Mouse (Mus musculus) megakaryocyte progenitor cell, adult 5-6 weeks (primary cell): ENCODE results near the gene Olfr102. TPM values are rescaled to one million over a fixed set of nuclear protein-coding genes. Genes with fewer than 3 reads are reported as not detected.

Source experiments
- ATAC-seq: replicated peaks from 2 replicates; pipeline ENCODE4 v1.8.0; 2016; ENCODE audit warnings: mild to moderate bottlenecking, moderate TSS enrichment, inconsistent platforms; ENCODE audit not compliant: poor library complexity
- total RNA-seq, 2 experiments: library from RNA; stranded (forward) in 1 of 2; stranded (reverse) in 1 of 2; fragments of 157-497, 149-512 nt in 1 of 2; fragments of 200-1000 nt in 1 of 2; gene quantifications; 2 replicates each; pipeline versions ENCODE4 v1.2.3 to v1.2.4; 2015 to 2017

Gene Olfr102
- total RNA-seq (2015) (not detected in 2 replicates), total RNA-seq (2017) (not detected in 2 replicates)

- ATAC-seq = no peak
These were observed at the start of gene Olfr102 for GRCm38 (mm10) chr17:37316954-37317353. Olfr102 (minus strand) TSS chr17:37317054.

DNA sequence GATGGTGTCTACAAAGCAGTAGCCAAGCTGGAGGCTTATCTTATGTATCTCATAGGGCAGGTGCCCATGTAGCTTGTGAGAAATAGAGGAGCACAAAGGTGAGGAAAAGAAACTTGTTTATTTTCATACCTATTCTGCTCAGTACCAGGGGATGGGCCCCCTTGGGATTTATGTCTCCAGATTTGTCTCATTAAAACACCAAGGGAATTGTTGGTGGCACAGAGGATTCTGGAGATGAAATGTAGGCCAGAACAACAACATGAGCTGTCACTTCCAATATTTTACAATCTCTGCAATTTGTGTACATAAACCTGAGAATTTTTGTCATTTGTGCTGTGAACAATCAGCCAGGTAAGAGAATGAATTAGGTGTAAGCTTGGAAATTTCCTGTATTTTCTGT is 42.4 kb upstream of the Olfr102 start, which contains the start of gene Olfr104-ps:
Olfr104-ps (plus strand) TSS at position 301 of the 400 bp plus-strand sequence.
- ATAC-seq = no peak

DNA sequence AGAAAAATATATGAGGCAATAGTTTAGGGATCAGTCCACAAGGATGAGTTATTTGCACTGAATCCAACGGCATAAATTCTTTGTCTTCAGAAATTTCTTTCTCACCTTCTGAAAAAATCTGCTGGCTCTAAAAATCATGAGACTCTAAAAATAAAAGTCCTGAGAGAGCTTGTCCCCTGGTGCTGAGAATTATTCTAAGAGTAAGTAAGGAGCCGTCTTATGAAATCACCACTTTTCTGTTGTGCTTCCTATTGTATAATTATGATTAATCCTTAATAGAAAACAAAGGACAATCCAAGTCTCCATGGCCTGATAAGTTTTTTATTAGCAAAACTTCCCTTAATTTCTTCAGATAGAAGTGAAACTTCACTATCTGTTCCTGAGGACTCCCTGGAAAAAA is 22.7 kb upstream of the Olfr102 start, which contains the start of gene Olfr103:
Olfr103 (minus strand) TSS at position 101 of the 400 bp plus-strand sequence.
- no peak for ATAC-seq

DNA sequence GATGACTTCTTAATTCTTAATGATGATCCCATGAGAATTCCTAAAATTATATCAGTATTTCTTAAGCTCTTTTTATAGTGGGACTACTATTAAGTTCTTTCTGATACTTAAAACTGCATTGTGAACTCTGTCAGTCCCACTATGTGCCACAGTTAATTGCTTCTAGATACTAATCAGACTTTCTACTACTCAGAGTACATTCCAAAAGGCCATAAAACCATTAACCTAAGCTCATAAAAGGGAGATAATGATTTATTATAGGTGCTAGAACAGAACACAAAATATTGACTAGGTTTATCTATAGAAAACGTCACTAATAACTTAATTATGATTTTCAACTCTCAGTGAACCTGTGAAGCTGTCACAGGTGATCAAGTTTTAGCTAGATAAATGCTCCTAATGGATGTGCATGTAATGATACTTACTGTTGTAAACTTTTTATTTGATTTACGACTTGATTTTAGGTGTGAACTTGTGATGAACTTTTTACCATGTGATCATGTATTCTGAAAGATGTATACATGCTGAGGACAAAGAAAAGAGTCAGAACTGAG is 6.6 kb downstream of the Olfr102 start:
- no peak for ATAC-seq

- ATAC-seq = no peak
These were observed 8.4 kb downstream of the Olfr102 start for GRCm38 (mm10) chr17:37308483-37308882.

GRCm38 (mm10) chr17:37304213-37304612 is 12.6 kb downstream of the Olfr102 start, which contains the start of gene Olfr101:
Olfr101 (minus strand) TSS chr17:37304313.
- no peak for ATAC-seq

- ATAC-seq = no peak
These were observed 33.5 kb downstream of the Olfr102 start, which contains the start of gene Olfr99 for GRCm38 (mm10) chr17:37283360-37283759. Olfr99 (minus strand) TSS chr17:37283460.

DNA sequence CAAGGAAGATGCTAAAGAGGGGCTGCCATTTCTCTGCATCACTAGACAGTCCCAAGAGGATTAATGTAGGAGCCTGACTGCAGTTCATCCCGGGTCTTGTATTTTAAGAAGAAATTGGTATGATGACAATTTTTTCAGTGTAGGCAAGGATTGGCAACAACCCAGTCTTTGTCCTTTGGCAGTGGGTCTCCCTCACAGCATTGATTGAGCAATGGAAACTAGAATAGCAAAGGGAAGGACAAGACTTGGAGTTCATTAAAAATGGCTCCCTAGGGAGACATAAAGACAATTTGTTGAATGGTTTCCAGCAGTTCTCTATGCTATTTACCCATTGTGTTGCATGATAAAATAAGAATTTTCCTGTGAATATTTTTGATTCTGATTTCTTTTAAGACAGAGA is 36.5 kb downstream of the Olfr102 start:
- no peak for ATAC-seq

GRCm38 (mm10) chr17:37276573-37276972 is 40.3 kb downstream of the Olfr102 start:
- no peak for ATAC-seq

GRCm38 (mm10) chr17:37275626-37276248 is 41.1 kb downstream of the Olfr102 start:
- ATAC-seq = no peak

GRCm38 (mm10) chr17:37270702-37271092 is 46.2 kb downstream of the Olfr102 start:
- peak; percentile 85 for ATAC-seq

DNA sequence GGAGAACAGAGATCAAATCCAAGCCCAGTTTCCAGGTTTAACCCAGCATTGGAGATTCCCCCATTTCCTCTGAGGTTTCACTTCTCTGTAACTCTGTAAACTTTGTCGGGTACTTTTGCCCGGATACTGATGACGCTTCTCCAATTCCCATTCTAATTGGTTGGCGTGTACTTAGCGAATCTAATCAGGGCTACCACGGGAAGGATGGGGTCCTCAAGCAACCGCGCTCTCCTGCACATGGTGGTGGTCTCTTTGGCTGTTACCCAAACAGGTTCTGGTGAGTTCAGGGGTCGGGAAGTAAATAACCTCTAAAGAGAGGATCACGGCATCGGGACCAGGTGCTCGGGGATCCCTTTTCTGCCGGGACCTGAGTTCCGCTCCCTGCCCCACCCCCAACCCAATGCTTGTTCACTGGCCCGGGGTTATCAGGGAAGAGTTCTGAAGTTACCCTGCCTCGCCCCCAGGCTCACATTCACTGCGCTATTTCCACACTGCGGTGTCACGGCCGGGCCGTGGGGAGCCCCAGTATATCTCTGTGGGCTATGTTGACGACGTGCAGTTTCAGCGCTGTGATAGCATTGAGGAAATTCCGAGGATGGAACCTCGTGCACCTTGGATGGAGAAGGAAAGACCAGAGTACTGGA is 46.7 kb downstream of the Olfr102 start, which contains the start of gene H2-M3:
H2-M3 (plus strand) TSS at position 163 of the 644 bp plus-strand sequence.
- peak; percentile 88 for ATAC-seq

- no peak for ATAC-seq
These were observed 53.2 kb downstream of the Olfr102 start, which contains the start of gene Olfr98 for GRCm38 (mm10) chr17:37263626-37264025. Olfr98 (minus strand) TSS chr17:37263749.

Other genes starting within 250 kb of the Olfr102 start
- gene Olfr90, start 228.6 kb downstream of the Olfr102 start, total RNA-seq (2015) = not detected in 2 replicates
- not detected in 2 replicates for gene Olfr90, start 228.6 kb downstream of the Olfr102 start, total RNA-seq (2017)
- not detected in 2 replicates for gene Olfr91, start 218.8 kb downstream of the Olfr102 start, total RNA-seq (2015)
- gene Olfr91, start 218.8 kb downstream of the Olfr102 start, total RNA-seq (2017) = not detected in 2 replicates
- not detected in 2 replicates for gene Olfr92, start 197.0 kb downstream of the Olfr102 start, total RNA-seq (2015)
- gene Olfr92, start 197.0 kb downstream of the Olfr102 start, total RNA-seq (2017) = not detected in 2 replicates
- gene Olfr93, start 155.6 kb downstream of the Olfr102 start, total RNA-seq (2015) = not detected in 2 replicates
- not detected in 2 replicates for gene Olfr93, start 155.6 kb downstream of the Olfr102 start, total RNA-seq (2017)
- 0.22 TPM in 1 of 2 replicates, not detected in the other for gene Ubd, start 123.2 kb downstream of the Olfr102 start, total RNA-seq (2015)
- gene Ubd, start 123.2 kb downstream of the Olfr102 start, total RNA-seq (2017) = 0.27 TPM in 1 of 2 replicates, not detected in the other
- gene Olfr94, start 116.1 kb downstream of the Olfr102 start, total RNA-seq (2015) = not detected in 2 replicates
- not detected in 2 replicates for gene Olfr94, start 116.1 kb downstream of the Olfr102 start, total RNA-seq (2017)
- not detected in 2 replicates for gene Olfr95, start 103.9 kb downstream of the Olfr102 start, total RNA-seq (2015)
- not detected in 2 replicates for gene Olfr95, start 103.9 kb downstream of the Olfr102 start, total RNA-seq (2017)
- not detected in 2 replicates for gene Olfr96, start 96.9 kb downstream of the Olfr102 start, total RNA-seq (2015)
- gene Olfr96, start 96.9 kb downstream of the Olfr102 start, total RNA-seq (2017) = not detected in 2 replicates
- gene Olfr97, start 79.7 kb downstream of the Olfr102 start, total RNA-seq (2015) = not detected in 2 replicates
- not detected in 2 replicates for gene Olfr97, start 79.7 kb downstream of the Olfr102 start, total RNA-seq (2017)
- not detected in 2 replicates for gene Olfr98, start 53.3 kb downstream of the Olfr102 start, total RNA-seq (2015)
- gene Olfr98, start 53.3 kb downstream of the Olfr102 start, total RNA-seq (2017) = not detected in 2 replicates
- gene H2-M3, start 46.8 kb downstream of the Olfr102 start, total RNA-seq (2015) = 11.0 and 11.6 TPM in 2 replicates
- 23.5 and 27.3 TPM in 2 replicates for gene H2-M3, start 46.8 kb downstream of the Olfr102 start, total RNA-seq (2017)
- gene Olfr99, start 33.6 kb downstream of the Olfr102 start, total RNA-seq (2015) = not detected in 2 replicates
- not detected in 2 replicates for gene Olfr99, start 33.6 kb downstream of the Olfr102 start, total RNA-seq (2017)
- not detected in 2 replicates for gene Olfr101, start 12.7 kb downstream of the Olfr102 start, total RNA-seq (2015)
- gene Olfr101, start 12.7 kb downstream of the Olfr102 start, total RNA-seq (2017) = not detected in 2 replicates
- not detected in 2 replicates for gene Olfr103, start 22.6 kb upstream of the Olfr102 start, total RNA-seq (2015)
- gene Olfr103, start 22.6 kb upstream of the Olfr102 start, total RNA-seq (2017) = not detected in 2 replicates
- gene Olfr104-ps, start 42.5 kb upstream of the Olfr102 start, total RNA-seq (2015) = not detected in 2 replicates
- gene Olfr104-ps, start 42.5 kb upstream of the Olfr102 start, total RNA-seq (2017) = not detected in 2 replicates
- gene Olfr105-ps, start 62.0 kb upstream of the Olfr102 start, total RNA-seq (2015) = not detected in 2 replicates
- not detected in 2 replicates for gene Olfr105-ps, start 62.0 kb upstream of the Olfr102 start, total RNA-seq (2017)
- not detected in 2 replicates for gene Olfr106-ps, start 73.3 kb upstream of the Olfr102 start, total RNA-seq (2015)
- gene Olfr106-ps, start 73.3 kb upstream of the Olfr102 start, total RNA-seq (2017) = not detected in 2 replicates
- gene Olfr107, start 82.2 kb upstream of the Olfr102 start, total RNA-seq (2015) = not detected in 2 replicates
- not detected in 2 replicates for gene Olfr107, start 82.2 kb upstream of the Olfr102 start, total RNA-seq (2017)
- gene Olfr108, start 128.4 kb upstream of the Olfr102 start, total RNA-seq (2015) = not detected in 2 replicates
- not detected in 2 replicates for gene Olfr108, start 128.4 kb upstream of the Olfr102 start, total RNA-seq (2017)
- gene Olfr109, start 141.9 kb upstream of the Olfr102 start, total RNA-seq (2015) = not detected in 2 replicates
- gene Olfr109, start 141.9 kb upstream of the Olfr102 start, total RNA-seq (2017) = not detected in 2 replicates
- not detected in 2 replicates for gene H2-M2, start 166.5 kb upstream of the Olfr102 start, total RNA-seq (2015)
- not detected in 2 replicates for gene H2-M2, start 166.5 kb upstream of the Olfr102 start, total RNA-seq (2017)
- not detected in 2 replicates for gene Olfr110, start 175.4 kb upstream of the Olfr102 start, total RNA-seq (2015)
- gene Olfr110, start 175.4 kb upstream of the Olfr102 start, total RNA-seq (2017) = not detected in 2 replicates
- not detected in 2 replicates for gene Olfr111, start 191.0 kb upstream of the Olfr102 start, total RNA-seq (2015)
- not detected in 2 replicates for gene Olfr111, start 191.0 kb upstream of the Olfr102 start, total RNA-seq (2017)